Mouse (Mus musculus): ENCODE results near the gene Wwp2. TPM values are rescaled to one million over a fixed set of nuclear protein-coding genes. Genes with fewer than 3 reads are reported as not detected.

Wwp2 gene
- polyA plus RNA-seq, 1 experiment, result 43.7 TPM

GRCm38 (mm10) chr8:107399495-107399894 lies 36.7 kb upstream of the Wwp2 start:
- TF ChIP-seq POLR2A (IDR thresholded peaks at IDR 0.05; ENCODE audit: low read depth, low read length) (no peak), CTCF (IDR thresholded peaks at IDR 0.05; ENCODE audit: borderline replicate concordance, insufficient read depth, low read length) (no peak)
- Histone ChIP-seq H3K4me1 (ENCODE audit: control insufficient read depth, insufficient read depth, low read length) (no peaks in the 10 kb centered on the region; the same call in 1 of the 2 replicates), H3K4me3 (ENCODE audit: insufficient read depth, low read length) (no peak overlapping the region), H3K27ac (ENCODE audit: insufficient read depth, low read length) (no peak overlapping the region)

DNA sequence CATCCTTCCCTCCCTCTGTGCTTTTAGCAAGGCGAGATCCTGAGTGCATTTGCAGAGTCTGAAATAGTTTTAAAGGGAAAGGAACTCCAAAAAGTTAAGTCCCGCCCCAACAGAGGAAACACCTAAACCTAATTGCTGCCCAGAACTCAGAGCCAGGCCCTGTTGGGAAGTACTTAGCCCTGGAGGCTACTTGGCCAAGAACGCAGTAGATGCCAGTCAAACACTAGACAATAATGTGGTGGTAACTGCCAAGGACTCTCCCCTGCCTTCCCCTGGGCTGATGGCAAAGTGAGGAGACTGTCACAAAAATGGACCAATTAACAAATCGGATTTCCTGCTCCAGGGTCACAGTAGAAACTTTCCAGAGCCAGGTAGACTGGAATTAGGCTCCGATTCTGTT lies 34.3 kb upstream of the Wwp2 start:
- TF ChIP-seq POLR2A (IDR thresholded peaks at IDR 0.05; ENCODE audit: low read depth, low read length) (no peak), CTCF (IDR thresholded peaks at IDR 0.05; ENCODE audit: borderline replicate concordance, insufficient read depth, low read length) (no peak)
- H3K4me1 ChIP-seq (ENCODE audit: control insufficient read depth, insufficient read depth, low read length), result no peaks in the 10 kb centered on the region; the same call in 1 of the 2 replicates
- no peak overlapping the region for H3K27ac ChIP-seq (ENCODE audit: insufficient read depth, low read length)
- H3K4me3 ChIP-seq (ENCODE audit: insufficient read depth, low read length), result no peak overlapping the region

GRCm38 (mm10) chr8:107403038-107403781 lies 33.0 kb upstream of the Wwp2 start, which contains the start of gene Nqo1:
Nqo1 (minus strand) TSS chr8:107403206.
- peak within 1 kb of the TSS; percentile 88 for H3K27ac ChIP-seq (ENCODE audit: insufficient read depth, low read length)
- TF ChIP-seq CTCF (IDR thresholded peaks at IDR 0.05; ENCODE audit: borderline replicate concordance, insufficient read depth, low read length) (no peak), POLR2A (IDR thresholded peaks at IDR 0.05; ENCODE audit: low read depth, low read length) (peak; percentile 95)
- peak within 1 kb of the TSS; percentile 14 for H3K4me3 ChIP-seq (ENCODE audit: insufficient read depth, low read length)
- H3K4me1 ChIP-seq (ENCODE audit: control insufficient read depth, insufficient read depth, low read length), result no peaks in the 10 kb centered on the region; the same call in 1 of the 2 replicates

DNA sequence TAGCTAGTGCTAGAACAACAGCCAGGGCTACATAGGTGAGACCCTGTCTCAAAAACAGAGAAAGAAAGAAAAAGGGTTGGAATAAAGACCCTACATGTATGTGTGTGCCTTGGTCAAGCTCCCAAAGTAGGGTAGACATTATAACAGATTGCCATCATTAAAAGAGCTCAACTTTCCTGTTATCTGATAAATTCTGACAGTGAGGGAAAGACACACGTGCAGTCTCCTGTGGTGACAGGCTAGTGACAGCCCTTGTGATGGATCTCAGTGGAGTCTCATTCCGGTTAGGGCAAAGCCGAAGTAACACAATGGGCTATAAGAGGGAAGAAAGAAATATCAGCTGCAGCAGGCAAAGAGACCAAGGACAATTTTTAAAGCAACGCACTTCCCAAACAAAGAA lies 32.1 kb upstream of the Wwp2 start:
- Histone ChIP-seq H3K4me3 (ENCODE audit: insufficient read depth, low read length) (no peak overlapping the region), H3K27ac (ENCODE audit: insufficient read depth, low read length) (peak overlapping the region; percentile 88), H3K4me1 (ENCODE audit: control insufficient read depth, insufficient read depth, low read length) (no peaks in the 10 kb centered on the region; the same call in 1 of the 2 replicates)
- TF ChIP-seq CTCF (IDR thresholded peaks at IDR 0.05; ENCODE audit: borderline replicate concordance, insufficient read depth, low read length), result no peak
- TF ChIP-seq POLR2A (IDR thresholded peaks at IDR 0.05; ENCODE audit: low read depth, low read length), result no peak

GRCm38 (mm10) chr8:107405935-107406334 lies 30.2 kb upstream of the Wwp2 start:
- TF ChIP-seq POLR2A (IDR thresholded peaks at IDR 0.05; ENCODE audit: low read depth, low read length) (no peak), CTCF (IDR thresholded peaks at IDR 0.05; ENCODE audit: borderline replicate concordance, insufficient read depth, low read length) (no peak)
- H3K27ac ChIP-seq (ENCODE audit: insufficient read depth, low read length), result peak overlapping the region; percentile 88
- no peaks in the 10 kb centered on the region; the same call in 1 of the 2 replicates for H3K4me1 ChIP-seq (ENCODE audit: control insufficient read depth, insufficient read depth, low read length)
- H3K4me3 ChIP-seq (ENCODE audit: insufficient read depth, low read length), result no peak overlapping the region

GRCm38 (mm10) chr8:107411391-107411790 lies 24.8 kb upstream of the Wwp2 start:
- TF ChIP-seq CTCF (IDR thresholded peaks at IDR 0.05; ENCODE audit: borderline replicate concordance, insufficient read depth, low read length), result no peak
- no peak for TF ChIP-seq POLR2A (IDR thresholded peaks at IDR 0.05; ENCODE audit: low read depth, low read length)
- H3K4me1 ChIP-seq (ENCODE audit: control insufficient read depth, insufficient read depth, low read length), result no peaks in the 10 kb centered on the region
- no peak overlapping the region for H3K4me3 ChIP-seq (ENCODE audit: insufficient read depth, low read length)
- no peak overlapping the region for H3K27ac ChIP-seq (ENCODE audit: insufficient read depth, low read length)

DNA sequence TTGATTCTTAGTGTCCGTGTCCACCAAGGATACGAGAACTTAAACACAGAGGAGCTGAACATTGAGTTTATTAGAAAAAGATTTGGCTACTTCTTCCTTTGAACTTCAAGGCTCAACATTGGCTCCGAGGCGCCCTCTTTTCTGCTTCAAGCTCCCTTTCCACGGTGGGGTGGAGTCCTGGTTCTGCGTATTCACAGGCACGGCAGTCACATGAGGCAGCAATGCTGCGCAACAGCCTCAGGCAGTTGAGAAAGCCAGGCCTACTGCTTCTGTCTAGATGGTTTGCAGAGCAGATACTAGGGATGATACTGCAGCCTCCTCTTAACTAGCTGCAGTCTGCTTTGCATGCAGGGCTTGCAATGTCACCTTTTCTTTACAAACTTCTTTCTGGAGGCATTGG lies 23.6 kb upstream of the Wwp2 start:
- Histone ChIP-seq H3K27ac (ENCODE audit: insufficient read depth, low read length) (no peak overlapping the region), H3K4me1 (ENCODE audit: control insufficient read depth, insufficient read depth, low read length) (no peaks in the 10 kb centered on the region), H3K4me3 (ENCODE audit: insufficient read depth, low read length) (no peak overlapping the region)
- no peak for TF ChIP-seq POLR2A (IDR thresholded peaks at IDR 0.05; ENCODE audit: low read depth, low read length)
- TF ChIP-seq CTCF (IDR thresholded peaks at IDR 0.05; ENCODE audit: borderline replicate concordance, insufficient read depth, low read length), result no peak

DNA sequence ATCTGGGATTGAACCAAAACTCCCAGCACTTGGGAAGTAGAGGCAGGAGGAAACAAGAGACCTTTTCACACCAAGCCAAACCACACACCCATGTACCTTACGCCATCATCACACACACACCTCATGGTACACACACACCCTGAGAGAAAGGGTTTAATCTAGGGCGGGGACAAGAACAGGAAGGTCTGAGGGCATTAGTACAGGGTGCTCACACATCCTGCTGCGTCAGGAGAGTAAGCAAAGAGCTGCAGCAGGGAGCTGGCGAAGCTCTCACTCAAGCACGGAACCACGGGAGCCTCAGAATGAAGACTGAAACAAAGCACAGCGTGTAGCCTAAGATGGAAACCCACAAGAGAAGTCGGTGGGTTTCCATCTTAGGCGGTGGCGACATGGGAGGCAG lies 22.3 kb upstream of the Wwp2 start:
- H3K4me1 ChIP-seq (ENCODE audit: control insufficient read depth, insufficient read depth, low read length), result no peaks in the 10 kb centered on the region
- no peak overlapping the region for H3K4me3 ChIP-seq (ENCODE audit: insufficient read depth, low read length)
- TF ChIP-seq CTCF (IDR thresholded peaks at IDR 0.05; ENCODE audit: borderline replicate concordance, insufficient read depth, low read length) (no peak), POLR2A (IDR thresholded peaks at IDR 0.05; ENCODE audit: low read depth, low read length) (no peak)
- H3K27ac ChIP-seq (ENCODE audit: insufficient read depth, low read length), result no peak overlapping the region

- TF ChIP-seq POLR2A (IDR thresholded peaks at IDR 0.05; ENCODE audit: low read depth, low read length) (no peak), CTCF (IDR thresholded peaks at IDR 0.05; ENCODE audit: borderline replicate concordance, insufficient read depth, low read length) (no peak)
- no peaks in the 10 kb centered on the region for H3K4me1 ChIP-seq (ENCODE audit: control insufficient read depth, insufficient read depth, low read length)
- H3K4me3 ChIP-seq (ENCODE audit: insufficient read depth, low read length), result no peak overlapping the region
- no peak overlapping the region for H3K27ac ChIP-seq (ENCODE audit: insufficient read depth, low read length)
These were observed 19.2 kb upstream of the Wwp2 start for GRCm38 (mm10) chr8:107417001-107417400.

GRCm38 (mm10) chr8:107424176-107424575 lies 12.0 kb upstream of the Wwp2 start:
- H3K4me3 ChIP-seq (ENCODE audit: insufficient read depth, low read length), result peak overlapping the region; percentile 75
- no peak for TF ChIP-seq CTCF (IDR thresholded peaks at IDR 0.05; ENCODE audit: borderline replicate concordance, insufficient read depth, low read length)
- TF ChIP-seq POLR2A (IDR thresholded peaks at IDR 0.05; ENCODE audit: low read depth, low read length), result no peak
- H3K27ac ChIP-seq (ENCODE audit: insufficient read depth, low read length), result no peak overlapping the region
- H3K4me1 ChIP-seq (ENCODE audit: control insufficient read depth, insufficient read depth, low read length), result 0 out of 2 replicates have a peak, but pooled peaks cover 4% of the 10 kb centered on the region
